Mouse (Mus musculus) forebrain, embryonic 16.5 days (tissue): ENCODE measurements around the gene Ecsit. TPM values are rescaled to one million over a fixed set of nuclear protein-coding genes. Genes with fewer than 3 reads are reported as not detected.

Experiments used
- ATAC-seq: fragments of 200-750 bp; cut with Nextera tagmentation; 2 replicates; pipeline ENCODE4 v1.8.0; 2017; ENCODE audit warnings: mild to moderate bottlenecking, moderate library complexity
- H3K27ac ChIP-seq: fragments of 300-500 bp; sonication (generic); 2 replicates; pipeline ENCODE4 v1.5.1; 2014; ENCODE audit warnings: low read length, control low read depth
- H3K27me3 ChIP-seq: fragments of 300-500 bp; sonication (generic); replicated peaks from 2 replicates; pipeline ENCODE4 v1.6.1; 2014; ENCODE audit warnings: low read length; ENCODE audit not compliant: control insufficient read depth, insufficient read depth
- H3K36me3 ChIP-seq: fragments of 300-500 bp; sonication (generic); 2 replicates; pipeline ENCODE4 v1.6.1; 2014; ENCODE audit not compliant: control insufficient read depth, insufficient read depth
- H3K4me1 ChIP-seq: fragments of 300-500 bp; sonication (generic); replicated peaks from 2 replicates; pipeline ENCODE4 v1.6.1; 2014; ENCODE audit warnings: low read length; ENCODE audit not compliant: control insufficient read depth, insufficient read depth
- H3K4me2 ChIP-seq: fragments of 300-500 bp; sonication (generic); 2 replicates; pipeline ENCODE4 v1.6.1; 2014; ENCODE audit warnings: mild to moderate bottlenecking, low read length, control low read depth
- H3K4me3 ChIP-seq: fragments of 300-500 bp; sonication (generic); replicated peaks from 2 replicates; pipeline ENCODE4 v1.5.1; 2014; ENCODE audit warnings: mild to moderate bottlenecking, low read length, control low read depth
- H3K9ac ChIP-seq: fragments of 300-500 bp; sonication (generic); replicated peaks from 2 replicates; pipeline ENCODE4 v1.6.1; 2014; ENCODE audit warnings: low read depth, low read length, control low read depth
- H3K9me3 ChIP-seq: fragments of 300-500 bp; sonication (generic); 2 replicates; pipeline ENCODE4 v1.6.1; 2016; ENCODE audit warnings: low read length; ENCODE audit not compliant: control insufficient read depth
- WGBS: fragments of 180-500 bp; shearing (Covaris S2); extraction: QIAGEN DNeasy Blood & Tissue Kit; methylation state at CpG from one replicate; pipeline ENCODE4 v1.1.7; 2014; 5-methylcytosine and 5-hydroxymethylcytosine counted together
- polyA plus RNA-seq: library from polyadenylated mRNA; unstranded; fragments of >200 nt; fragmentation: Nextera tagmentation; extraction: Ambion mirVana; gene quantifications from 2 replicates; pipeline ENCODE4 v1.2.1, GENCODE M21; 2015

Gene Ecsit
- polyA plus RNA-seq, 1 experiment from 2014 or later: 67.4 TPM

DNA sequence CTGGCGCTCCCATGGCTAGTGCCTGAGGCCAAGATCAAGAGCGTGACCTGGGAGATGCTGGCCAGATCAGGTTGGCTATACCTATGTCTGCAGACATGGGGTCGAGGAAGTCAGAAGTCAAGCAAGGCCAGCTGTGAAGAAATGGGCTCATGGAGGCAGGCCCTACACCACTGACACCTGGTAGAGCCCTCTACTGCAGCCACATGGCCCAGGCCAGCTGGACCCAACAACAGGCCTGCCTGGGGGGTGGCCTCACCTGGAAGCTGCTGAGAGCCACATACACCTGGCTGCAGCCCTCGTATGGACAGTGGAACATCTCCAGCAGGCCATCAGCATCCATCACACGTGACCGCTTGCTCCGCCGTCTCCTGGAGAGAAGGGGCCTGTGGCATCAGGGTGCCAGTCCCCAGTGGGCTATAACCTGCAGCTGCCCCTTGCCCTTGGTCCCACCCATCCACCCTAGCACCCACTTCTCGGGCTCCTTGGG, 28.2 kb downstream of the Ecsit start:
- peaks cover 9% of the 10 kb centered on the region for H3K4me1 ChIP-seq
- ATAC-seq: no peak
- WGBS: 95% methylated on average over 9 of the region's 9 CpGs

DNA sequence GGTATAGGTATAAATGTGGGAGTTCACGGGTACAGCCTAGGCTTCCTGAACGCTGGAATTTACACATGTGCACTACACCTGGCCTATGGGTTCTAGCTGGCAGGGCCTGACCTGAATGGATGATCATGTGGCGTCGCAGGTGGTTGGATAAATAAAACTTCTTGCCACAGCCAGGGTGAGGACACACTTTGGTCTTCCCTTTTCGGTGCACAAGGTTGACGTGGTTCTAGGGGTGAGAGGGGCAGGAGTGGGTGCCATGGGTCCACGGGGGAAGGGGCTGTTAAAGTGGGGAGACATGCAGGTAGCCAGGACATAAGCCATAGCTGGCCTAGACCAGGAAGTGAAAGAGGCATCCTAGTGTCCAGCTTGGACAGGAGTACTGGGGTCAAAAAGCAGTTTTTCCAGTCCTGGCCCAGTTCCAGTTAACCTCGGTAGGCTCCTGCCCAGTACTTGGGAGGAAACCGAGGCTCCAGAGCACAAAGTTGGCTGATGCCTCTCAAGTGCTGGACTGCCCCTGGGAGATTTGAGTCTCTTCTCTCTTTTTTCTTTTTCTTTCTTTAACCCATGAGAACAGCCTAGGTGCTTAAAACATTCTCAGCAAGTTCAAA, 28.8 kb downstream of the Ecsit start:
- 77% methylated on average over 9 of the region's 9 CpGs for WGBS
- H3K36me3 ChIP-seq: peaks cover 11% of the 10 kb centered on the region
- no peaks in the 10 kb centered on the region for H3K27me3 ChIP-seq
- no peak overlapping the region for H3K9ac ChIP-seq
- H3K4me2 ChIP-seq: no peak overlapping the region
- H3K27ac ChIP-seq: no peak overlapping the region
- no peak overlapping the region for H3K4me3 ChIP-seq
- no peak for ATAC-seq
- H3K4me1 ChIP-seq: peaks cover 10% of the 10 kb centered on the region
- H3K9me3 ChIP-seq: no peaks in the 10 kb centered on the region

More for the DNA sequence above, 28.2 kb downstream of the Ecsit start:
- no peak overlapping the region for H3K27ac ChIP-seq
- H3K36me3 ChIP-seq: peaks cover 11% of the 10 kb centered on the region
- H3K4me3 ChIP-seq: no peak overlapping the region
- H3K9me3 ChIP-seq: no peaks in the 10 kb centered on the region
- no peak overlapping the region for H3K9ac ChIP-seq
- no peak overlapping the region for H3K4me2 ChIP-seq
- H3K27me3 ChIP-seq: no peaks in the 10 kb centered on the region

DNA sequence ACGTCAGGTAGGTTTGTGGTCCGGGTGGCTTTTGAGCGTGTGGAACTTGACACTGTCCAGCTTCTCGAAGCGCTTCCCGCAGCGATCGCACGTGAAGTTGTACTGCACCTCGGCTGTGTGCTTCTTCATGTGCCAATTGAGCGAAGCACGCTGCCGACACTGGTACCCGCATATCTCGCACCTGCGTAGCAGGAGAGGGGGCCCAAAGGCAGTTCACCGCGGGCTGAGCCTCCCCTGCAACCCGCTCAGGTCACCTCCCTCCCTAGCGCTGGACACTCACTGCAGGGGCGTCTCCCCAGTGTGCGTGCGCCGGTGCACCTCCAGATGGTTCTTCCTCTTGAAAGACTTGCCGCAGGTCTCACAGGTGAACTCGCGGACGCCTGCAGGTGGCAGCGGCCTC, 29.5 kb downstream of the Ecsit start:
- Histone ChIP-seq H3K27ac (no peak overlapping the region), H3K4me1 (peaks cover 10% of the 10 kb centered on the region), H3K27me3 (no peaks in the 10 kb centered on the region), H3K9ac (no peak overlapping the region), H3K9me3 (no peaks in the 10 kb centered on the region), H3K4me2 (no peak overlapping the region), H3K36me3 (peaks cover 11% of the 10 kb centered on the region), H3K4me3 (no peak overlapping the region)
- ATAC-seq: no peak
- WGBS: 42% methylated on average over 29 of the region's 29 CpGs

DNA sequence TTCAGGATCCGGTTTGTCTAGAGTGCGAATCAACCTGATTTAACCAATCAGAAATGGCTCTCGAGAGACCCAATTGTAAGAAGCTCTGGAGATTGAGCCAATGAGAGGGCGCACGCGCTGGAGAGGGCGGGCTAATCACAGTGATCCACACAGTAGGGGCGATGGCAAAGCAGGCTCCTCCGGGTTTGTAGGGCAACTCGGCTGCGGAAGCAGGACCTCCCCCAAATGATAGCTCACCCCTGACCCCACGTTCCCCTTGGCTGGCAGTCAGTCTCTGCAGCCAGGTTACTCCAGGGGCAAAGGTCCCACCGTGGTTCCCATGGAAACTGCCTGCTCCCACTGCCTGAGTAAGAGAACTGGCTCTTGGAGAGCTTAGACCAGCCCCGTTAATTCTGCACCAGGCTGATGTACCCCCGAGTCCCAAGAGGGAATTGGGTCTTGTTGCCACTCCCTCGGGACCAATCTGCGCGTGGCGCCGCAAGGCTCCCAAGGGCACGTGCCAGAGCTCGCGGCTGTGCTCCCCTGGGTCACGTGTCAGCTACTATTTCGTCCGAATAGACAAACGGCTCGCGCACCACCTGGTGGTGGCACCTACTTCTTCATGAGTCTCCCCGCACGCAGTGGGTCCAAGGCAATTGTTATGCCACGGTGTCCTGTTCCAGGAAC, 30.7 kb downstream of the Ecsit start:
- no peaks in the 10 kb centered on the region for H3K9me3 ChIP-seq
- peaks cover 14% of the 10 kb centered on the region for H3K4me1 ChIP-seq
- ATAC-seq: peak; percentile 36
- H3K4me2 ChIP-seq: peak overlapping the region; percentile 52
- WGBS: 1% methylated on average over 32 of the region's 32 CpGs
- H3K27ac ChIP-seq: no peak overlapping the region
- H3K36me3 ChIP-seq: peaks cover 11% of the 10 kb centered on the region
- peak overlapping the region; percentile 31 for H3K4me3 ChIP-seq
- H3K27me3 ChIP-seq: no peaks in the 10 kb centered on the region
- no peak overlapping the region for H3K9ac ChIP-seq

DNA sequence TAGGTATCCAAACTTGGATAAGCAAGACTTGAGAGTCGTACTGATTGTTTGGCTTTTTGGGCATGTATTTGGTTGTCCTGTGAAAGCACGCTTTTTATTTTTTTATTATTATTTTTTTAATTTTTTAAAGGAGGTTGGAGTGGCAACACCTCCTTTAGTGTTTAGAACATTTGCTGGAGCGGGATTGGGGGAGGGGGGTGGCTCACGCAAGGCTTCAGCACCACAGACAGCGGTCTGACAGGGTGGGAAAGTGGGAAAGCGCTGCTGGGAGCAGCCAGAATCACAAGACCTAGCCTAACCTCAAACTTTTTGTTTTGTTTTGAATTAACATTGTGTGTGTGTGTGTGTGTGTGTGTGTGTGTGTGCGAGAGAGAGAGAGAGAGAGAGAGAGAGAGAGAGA, 31.6 kb downstream of the Ecsit start:
- ATAC-seq: no peak

DNA sequence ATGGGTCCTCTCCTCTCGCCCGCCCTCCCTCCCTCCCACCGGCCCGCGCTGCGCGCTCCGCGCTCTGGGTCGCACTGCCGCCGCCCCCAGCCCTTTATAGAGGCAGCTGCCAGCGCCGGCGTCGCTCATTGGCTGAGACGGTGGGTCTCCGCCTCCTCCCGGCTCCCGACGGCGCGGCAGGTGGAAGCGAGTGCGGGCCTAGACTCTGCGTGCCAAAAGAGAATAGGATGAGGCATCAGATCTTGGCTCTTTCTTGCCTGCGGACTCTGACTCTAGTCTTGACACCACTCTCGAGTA, 33.3 kb downstream of the Ecsit start, which contains the start of gene Elavl3:
Gene Elavl3, minus strand, starts transcription at position 66 of the 297 bp plus-strand sequence.
- peaks cover 40% of the 10 kb centered on the region for H3K4me1 ChIP-seq
- WGBS: under 1% methylated on average over 16 of the region's 28 CpGs

More for the DNA sequence above, 31.6 kb downstream of the Ecsit start:
- Histone ChIP-seq H3K9ac (no peak overlapping the region), H3K4me3 (no peak overlapping the region), H3K9me3 (no peaks in the 10 kb centered on the region), H3K36me3 (peaks cover 6% of the 10 kb centered on the region; the same call in 1 of the 2 replicates), H3K27ac (no peak overlapping the region), H3K27me3 (no peaks in the 10 kb centered on the region), H3K4me1 (peaks cover 23% of the 10 kb centered on the region), H3K4me2 (no peak overlapping the region)
- 39% methylated on average over 6 of the region's 7 CpGs for WGBS

DNA sequence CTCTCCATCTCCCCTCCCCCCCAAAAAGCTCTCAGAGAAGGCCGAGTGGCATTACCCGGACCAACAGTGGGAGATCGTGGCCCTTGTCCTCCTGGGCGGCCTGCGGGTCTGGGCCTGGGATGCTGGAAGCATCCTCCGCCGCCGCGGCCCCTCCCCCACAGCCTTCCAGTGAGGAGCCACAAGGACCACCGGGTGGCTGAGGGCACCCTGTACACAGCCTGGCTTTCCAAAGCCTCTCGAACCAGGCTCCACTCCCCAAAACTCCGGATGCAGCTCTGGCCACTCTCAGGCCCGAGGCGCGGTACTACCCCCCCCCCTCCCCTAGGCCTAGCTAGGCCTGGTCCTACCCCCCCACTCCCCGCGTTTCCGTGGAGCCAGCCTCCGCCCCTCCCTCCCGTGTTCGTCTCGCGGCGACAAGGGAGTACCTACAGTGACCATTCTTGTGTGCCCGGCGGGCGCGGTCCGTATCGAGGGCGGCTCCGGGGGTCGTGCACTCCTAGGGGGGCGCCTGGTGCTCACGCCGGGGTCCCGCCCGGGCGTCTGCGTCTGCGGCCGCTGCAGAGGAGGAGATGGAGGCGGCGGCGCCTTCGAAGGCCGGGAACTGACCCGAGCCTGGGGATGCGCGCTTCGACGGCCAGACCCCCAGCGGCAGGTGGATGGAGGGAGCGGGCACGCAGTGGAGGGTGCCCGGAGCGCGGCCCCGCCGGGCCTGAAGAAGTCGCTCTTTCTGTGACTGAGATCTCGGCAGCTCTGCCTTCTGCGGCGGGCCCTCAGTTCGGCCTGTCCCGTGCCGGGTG, 33.9 kb downstream of the Ecsit start:
- whole genome bisulfite sequencing: under 1% methylated on average over 59 of the region's 67 CpGs
- Histone ChIP-seq H3K4me3 (peak overlapping the region; percentile 90), H3K27ac (peak overlapping the region; percentile 96), H3K4me1 (peaks cover 40% of the 10 kb centered on the region), H3K9ac (peak overlapping the region; percentile 95), H3K4me2 (peak overlapping the region; percentile 93), H3K27me3 (no peaks in the 10 kb centered on the region), H3K9me3 (no peaks in the 10 kb centered on the region), H3K36me3 (no peaks in the 10 kb centered on the region)
- peak; percentile 25 for ATAC-seq

More for the DNA sequence above, 33.3 kb downstream of the Ecsit start, which contains the start of gene Elavl3:
- peak; percentile 86 for ATAC-seq
- H3K4me2 ChIP-seq: peak within 1 kb of the TSS; percentile 93
- H3K9ac ChIP-seq: peak within 1 kb of the TSS; percentile 95
- peak within 1 kb of the TSS; percentile 90 for H3K4me3 ChIP-seq
- peaks cover 2% of the 10 kb centered on the region; the same call in 1 of the 2 replicates for H3K36me3 ChIP-seq
- H3K9me3 ChIP-seq: no peaks in the 10 kb centered on the region
- H3K27me3 ChIP-seq: no peaks in the 10 kb centered on the region
- H3K27ac ChIP-seq: peak within 1 kb of the TSS; percentile 96

DNA sequence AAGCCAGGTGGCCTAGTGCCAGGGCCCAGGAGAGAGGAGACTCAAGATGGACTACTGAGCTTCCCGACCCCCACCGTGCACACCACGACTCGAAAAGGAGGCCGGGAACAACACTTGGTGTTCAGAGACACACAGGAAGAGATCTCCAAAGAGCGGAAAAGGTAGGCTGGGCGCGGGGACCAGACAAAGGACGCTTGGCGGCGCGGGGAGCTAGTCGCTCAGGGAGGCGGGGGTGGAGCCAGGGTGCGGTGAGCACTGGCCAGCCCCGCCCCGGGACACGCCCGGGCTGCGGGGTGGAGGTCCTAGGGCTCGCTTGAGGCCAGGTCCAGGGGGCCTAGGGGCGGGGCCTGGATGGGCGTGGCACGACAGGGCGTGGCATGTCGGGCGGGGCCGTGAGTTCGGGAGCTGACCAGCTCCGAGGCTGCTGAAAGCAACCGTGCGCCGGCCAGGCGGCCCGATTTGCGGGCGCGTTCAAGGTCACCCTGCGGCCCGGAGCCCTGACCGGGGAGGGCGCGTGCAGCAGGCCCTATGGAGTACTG, 34.8 kb downstream of the Ecsit start:
- peak overlapping the region; percentile 90 for H3K4me3 ChIP-seq
- H3K36me3 ChIP-seq: no peaks in the 10 kb centered on the region
- peaks cover 40% of the 10 kb centered on the region for H3K4me1 ChIP-seq
- no peaks in the 10 kb centered on the region for H3K27me3 ChIP-seq
- under 1% methylated on average over 39 of the region's 43 CpGs for WGBS
- peak overlapping the region; percentile 93 for H3K4me2 ChIP-seq
- no peaks in the 10 kb centered on the region for H3K9me3 ChIP-seq
- peak overlapping the region; percentile 95 for H3K9ac ChIP-seq
- H3K27ac ChIP-seq: peak overlapping the region; percentile 96
- ATAC-seq: peak; percentile 13
